Mouse (Mus musculus) small intestine, adult 2 months (tissue): ENCODE data around the gene Snrpa1.

Experiments used
- CTCF ChIP-seq: fragments of 200-500 bp; IDR thresholded peaks from 2 replicates; pipeline ENCODE4 v1.5.1; 2012; ENCODE audit warnings: low read depth, mild to moderate bottlenecking, control low read depth, inconsistent platforms, low read length, moderate library complexity, mixed read lengths; ENCODE audit not compliant: insufficient replicate concordance, insufficient read length; ENCODE audit errors: extremely low read depth
- POLR2A ChIP-seq: fragments of 200-500 bp; IDR thresholded peaks from 2 replicates; pipeline ENCODE4 v1.6.1; 2012; ENCODE audit warnings: low read depth, mild to moderate bottlenecking, control low read depth, inconsistent platforms, low read length, moderate library complexity

DNA sequence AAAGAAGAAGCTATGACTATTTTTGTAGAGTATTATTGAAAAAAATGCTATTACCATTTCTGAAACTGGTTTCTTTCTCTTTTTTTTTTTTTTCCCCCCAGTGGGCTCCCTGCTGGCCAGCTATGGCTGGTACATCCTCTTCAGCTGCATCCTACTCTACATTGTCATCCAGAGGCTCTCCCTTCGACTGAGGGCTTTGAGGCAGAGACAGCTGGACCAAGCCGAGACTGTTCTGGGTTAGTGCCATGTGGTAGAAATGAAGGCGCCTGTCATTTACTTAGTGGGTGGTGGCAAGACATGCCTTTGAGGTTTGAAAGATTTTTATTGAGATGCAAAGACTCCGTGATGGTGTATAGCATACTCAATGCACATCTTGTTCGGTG is 21.4 kb downstream of the Snrpa1 start:
- TF ChIP-seq POLR2A (no peak), CTCF (no peak)
